Mouse (Mus musculus) ES-Bruce4 (cell line): ENCODE measurements around the gene Card6. TPM values are rescaled to one million over a fixed set of nuclear protein-coding genes. Genes with fewer than 3 reads are reported as not detected.

Source experiments
- H3K27ac ChIP-seq: 2 replicates; pipeline ENCODE4 v1.5.1; 2012; ENCODE audit warnings: low read length, inconsistent platforms; ENCODE audit not compliant: insufficient read depth
- H3K27me3 ChIP-seq: 2 replicates; pipeline ENCODE4 v1.6.1; 2012; ENCODE audit warnings: mild to moderate bottlenecking, low read length, inconsistent platforms; ENCODE audit not compliant: control insufficient read depth, poor library complexity, insufficient read depth, severe bottlenecking
- H3K36me3 ChIP-seq: 2 replicates; pipeline ENCODE4 v1.6.1; 2012; ENCODE audit warnings: inconsistent platforms, mild to moderate bottlenecking, low read length, moderate library complexity; ENCODE audit not compliant: control insufficient read depth, poor library complexity, insufficient read depth, severe bottlenecking
- H3K4me1 ChIP-seq: one replicate; pipeline ENCODE4 v1.8.1; 2011; ENCODE audit warnings: low read length; ENCODE audit not compliant: control insufficient read depth, insufficient read depth
- H3K4me3 ChIP-seq: 2 replicates; pipeline ENCODE4 v1.5.1; 2011; ENCODE audit warnings: low read depth, mild to moderate bottlenecking, low read length
- H3K9ac ChIP-seq: 2 replicates; pipeline ENCODE4 v1.6.1; 2012; ENCODE audit warnings: low read depth, mild to moderate bottlenecking, inconsistent platforms; ENCODE audit not compliant: poor library complexity, severe bottlenecking
- H3K9me3 ChIP-seq: replicated peaks from 2 replicates; pipeline ENCODE4 v1.6.1; 2012; ENCODE audit warnings: mild to moderate bottlenecking, low read length, inconsistent platforms; ENCODE audit not compliant: control insufficient read depth, poor library complexity, insufficient read depth, severe bottlenecking
- CTCF ChIP-seq: IDR thresholded peaks from one replicate; pipeline ENCODE4 v1.8.1; 2011; ENCODE audit warnings: low read depth, low read length
- EP300 ChIP-seq: IDR thresholded peaks from 2 replicates; pipeline ENCODE4 v1.6.1; 2011; ENCODE audit warnings: low read depth, low read length; ENCODE audit not compliant: insufficient read depth
- POLR2A ChIP-seq: IDR thresholded peaks from one replicate; pipeline ENCODE4 v1.8.1; 2011; ENCODE audit warnings: low read length; ENCODE audit not compliant: insufficient read depth
- polyA plus RNA-seq: library from polyadenylated mRNA; stranded (reverse); fragments of >200 nt; gene quantifications from 2 replicates; pipeline ENCODE4 v1.2.4, GENCODE M21; 2011; ENCODE audit warnings: low read depth; ENCODE audit not compliant: missing spikeins, insufficient read depth, insufficient read length

Gene Card6
- polyA plus RNA-seq, 1 experiment: 0.67 TPM

DNA sequence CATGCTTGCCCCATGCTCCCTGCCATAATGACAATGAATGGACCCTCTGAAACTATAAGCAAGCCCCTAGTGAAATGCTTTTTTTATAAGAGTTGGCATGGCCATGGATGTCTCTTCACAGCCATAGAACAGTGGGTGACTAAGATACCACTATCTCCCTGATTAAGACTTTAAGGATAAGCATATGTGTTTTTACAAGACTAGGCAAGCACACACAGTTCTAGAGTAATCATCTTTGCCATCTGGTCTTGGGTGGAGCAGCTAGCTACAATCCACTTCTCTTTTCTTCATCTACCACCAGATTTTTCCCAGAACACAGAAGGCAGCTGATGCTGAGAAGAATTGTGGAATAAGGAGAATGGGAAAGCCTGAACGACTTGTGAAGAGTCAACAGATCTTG lies 27.1 kb downstream of the Card6 start:
- Histone ChIP-seq H3K27me3 (no peaks in the 10 kb centered on the region), H3K36me3 (no peaks in the 10 kb centered on the region), H3K4me3 (no peak overlapping the region), H3K27ac (no peak overlapping the region), H3K9me3 (no peaks in the 10 kb centered on the region), H3K9ac (no peak overlapping the region), H3K4me1 (no peaks in the 10 kb centered on the region)
- TF ChIP-seq CTCF: no peak
- TF ChIP-seq EP300: no peak
- TF ChIP-seq POLR2A: no peak

GRCm38 (mm10) chr15:5068801-5069518 lies 39.4 kb downstream of the Card6 start:
- Histone ChIP-seq H3K4me1 (no peaks in the 10 kb centered on the region), H3K36me3 (no peaks in the 10 kb centered on the region), H3K9ac (no peak overlapping the region), H3K9me3 (peaks cover 7% of the 10 kb centered on the region), H3K27me3 (no peaks in the 10 kb centered on the region), H3K4me3 (no peak overlapping the region), H3K27ac (no peak overlapping the region)
- TF ChIP-seq EP300: no peak
- TF ChIP-seq POLR2A: no peak
- TF ChIP-seq CTCF: peak; percentile 89

DNA sequence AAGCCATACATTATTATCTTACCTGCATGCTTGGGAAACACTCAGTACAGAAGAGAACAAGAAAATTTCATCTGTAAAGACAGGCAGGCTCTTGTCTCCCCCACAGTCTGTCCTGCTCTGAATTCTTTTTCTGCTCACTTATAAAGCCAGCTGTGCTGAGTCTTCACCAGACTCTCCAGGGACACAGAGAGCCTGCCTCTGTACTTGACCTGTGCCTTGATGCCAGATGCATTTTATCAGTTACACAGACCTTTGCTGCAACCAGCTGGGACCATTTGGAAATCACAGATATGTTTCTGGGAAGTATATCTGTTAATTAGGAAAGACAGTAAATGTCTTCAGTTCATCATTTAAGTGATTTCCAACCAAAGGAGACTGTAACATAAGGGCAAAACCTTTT lies 44.7 kb downstream of the Card6 start, which contains the start of gene C7:
Gene C7, minus strand, starts transcription at position 106 of the 400 bp plus-strand sequence.
- no peaks in the 10 kb centered on the region for H3K4me1 ChIP-seq
- no peaks in the 10 kb centered on the region for H3K27me3 ChIP-seq
- no peak within 1 kb of the TSS for H3K27ac ChIP-seq
- H3K9me3 ChIP-seq: peaks cover 7% of the 10 kb centered on the region
- no peak within 1 kb of the TSS for H3K4me3 ChIP-seq
- TF ChIP-seq POLR2A (no peak), EP300 (no peak), CTCF (no peak)
- no peaks in the 10 kb centered on the region for H3K36me3 ChIP-seq
- no peak within 1 kb of the TSS for H3K9ac ChIP-seq

Other genes starting within 250 kb of the Card6 start
- gene Mroh2b, start 209.8 kb downstream of the Card6 start, polyA plus RNA-seq: not detected in 2 replicates
- 0.24 TPM in 1 of 2 replicates, not detected in the other for gene C7, start 44.8 kb downstream of the Card6 start, polyA plus RNA-seq
- gene Rpl37, start 8.1 kb upstream of the Card6 start, polyA plus RNA-seq: 685 and 750 TPM in 2 replicates
- 24.6 and 26.0 TPM in 2 replicates for gene Prkaa1, start 35.3 kb upstream of the Card6 start, polyA plus RNA-seq
- gene Ttc33, start 77.0 kb upstream of the Card6 start, polyA plus RNA-seq: 22.8 and 29.6 TPM in 2 replicates
- gene Ptger4, start 135.6 kb upstream of the Card6 start, polyA plus RNA-seq: 0.53 and 1.3 TPM in 2 replicates